8 mouse cellular contexts compared by ENCODE assay signal in genomic region chr8:46618639-46619320, GRCm38 (mm10). TPM values are rescaled to one million over a fixed set of nuclear protein-coding genes. Genes with fewer than 3 reads are reported as not detected.
DNase-seq lines count a peak whose midpoint lies in the region; ATAC-seq and TF ChIP-seq lines count a peak whose summit lies in the region.

No protein-coding gene starts in this region.

- H3K4me1 ChIP-seq in lung, embryonic 14.5 days (ENCODE audit: insufficient read depth) = peaks cover 7% of the 10 kb centered on the region; the same call in 1 of the 2 replicates
- H3K4me1 ChIP-seq in embryonic facial prominence, embryonic 15.5 days = peaks cover 24% of the 10 kb centered on the region
- H3K4me1 ChIP-seq in kidney, embryonic 16.5 days (ENCODE audit: insufficient read depth, low read length) = peaks cover 12% of the 10 kb centered on the region
- peaks cover 16% of the 10 kb centered on the region for H3K4me1 ChIP-seq in neural tube, embryonic 14.5 days (ENCODE audit: control insufficient read depth, insufficient read depth, low read length)

- 6% methylated on average over 10 of the region's 10 CpGs for WGBS in lung, embryonic 14.5 days
- 2% methylated on average over 10 of the region's 10 CpGs for WGBS in embryonic facial prominence, embryonic 15.5 days
- WGBS in kidney, embryonic 16.5 days = 2% methylated on average over 10 of the region's 10 CpGs
- WGBS in neural tube, embryonic 14.5 days = 3% methylated on average over 10 of the region's 10 CpGs

- peak overlapping the region; percentile 76 for H3K4me3 ChIP-seq in lung, embryonic 14.5 days (ENCODE audit: low read depth, low read length)
- H3K4me3 ChIP-seq in embryonic facial prominence, embryonic 15.5 days (replicated peaks) = peak overlapping the region; percentile 83
- H3K4me3 ChIP-seq in kidney, embryonic 16.5 days (ENCODE audit: low read length) = peak overlapping the region; percentile 67
- peak overlapping the region; percentile 76 for H3K4me3 ChIP-seq in neural tube, embryonic 14.5 days (ENCODE audit: low read depth, low read length)

- DNase-seq in lung, embryonic 14.5 days = peak; percentile 42
- DNase-seq in lung, adult 18-20 months = no peak
- no peak for DNase-seq in spleen, postnatal 4 days (ENCODE audit: low spot score in 2 of 2)
- DNase-seq in urinary bladder, postnatal 4 days (ENCODE audit: low spot score in 2 of 2) = no peak

- no peaks in the 10 kb centered on the region for H3K36me3 ChIP-seq in lung, embryonic 14.5 days (ENCODE audit: insufficient read depth)
- H3K36me3 ChIP-seq in embryonic facial prominence, embryonic 15.5 days = no peaks in the 10 kb centered on the region
- H3K36me3 ChIP-seq in kidney, embryonic 16.5 days (ENCODE audit: insufficient read depth, low read length) = 0 out of 2 replicates have a peak, but pooled peaks cover 2% of the 10 kb centered on the region
- H3K36me3 ChIP-seq in neural tube, embryonic 14.5 days (ENCODE audit: control insufficient read depth, insufficient read depth, low read length) = no peaks in the 10 kb centered on the region

- no peak for TF ChIP-seq CTCF in lung, embryonic 14.5 days (IDR thresholded peaks at IDR 0.05; ENCODE audit: low read depth)

- no peak overlapping the region for H3K27ac ChIP-seq in lung, embryonic 14.5 days (ENCODE audit: low read depth)
- 0 out of 2 replicates have a peak overlapping the region, but pooled peaks have one; percentile 5 for H3K27ac ChIP-seq in embryonic facial prominence, embryonic 15.5 days (replicated peaks)
- H3K27ac ChIP-seq in kidney, embryonic 16.5 days (ENCODE audit: low read length) = peak overlapping the region; percentile 20; the same call in 1 of the 2 replicates
- H3K27ac ChIP-seq in neural tube, embryonic 14.5 days (ENCODE audit: low read depth, low read length) = no peak overlapping the region

- H3K27me3 ChIP-seq in lung, embryonic 14.5 days (ENCODE audit: insufficient read depth, low read length) = no peaks in the 10 kb centered on the region
- no peaks in the 10 kb centered on the region for H3K27me3 ChIP-seq in embryonic facial prominence, embryonic 15.5 days
- no peaks in the 10 kb centered on the region for H3K27me3 ChIP-seq in kidney, embryonic 16.5 days (ENCODE audit: insufficient read depth, low read length)
- H3K27me3 ChIP-seq in neural tube, embryonic 14.5 days (ENCODE audit: control insufficient read depth, insufficient read depth, low read length) = no peaks in the 10 kb centered on the region

- no peaks in the 10 kb centered on the region for H3K9me3 ChIP-seq in lung, embryonic 14.5 days (ENCODE audit: low read depth, low read length)
- H3K9me3 ChIP-seq in embryonic facial prominence, embryonic 15.5 days (replicated peaks) = no peaks in the 10 kb centered on the region
- no peaks in the 10 kb centered on the region for H3K9me3 ChIP-seq in kidney, embryonic 16.5 days (ENCODE audit: low read length)
- no peaks in the 10 kb centered on the region for H3K9me3 ChIP-seq in neural tube, embryonic 14.5 days (ENCODE audit: control insufficient read depth, low read length)

- peak overlapping the region; percentile 98 for H3K4me2 ChIP-seq in lung, embryonic 14.5 days
- peak overlapping the region; percentile 78 for H3K4me2 ChIP-seq in embryonic facial prominence, embryonic 15.5 days (replicated peaks)
- peak overlapping the region; percentile 73 for H3K4me2 ChIP-seq in kidney, embryonic 16.5 days (replicated peaks; ENCODE audit: low read depth, low read length)
- peak overlapping the region; percentile 86 for H3K4me2 ChIP-seq in neural tube, embryonic 14.5 days (ENCODE audit: low read depth, low read length)

- ATAC-seq in lung, embryonic 14.5 days (ENCODE audit: insufficient read depth) = no peak
- no peak for ATAC-seq in embryonic facial prominence, embryonic 15.5 days (ENCODE audit: insufficient number of reproducible peaks, low FRiP score, low TSS enrichment, low read depth)
- no peak for ATAC-seq in kidney, embryonic 16.5 days (ENCODE audit: low FRiP score, low TSS enrichment)
- no peak for ATAC-seq in neural tube, embryonic 14.5 days (ENCODE audit: low read depth)
- no peak for ATAC-seq in monocyte, adult 5-6 weeks (replicated peaks; ENCODE audit: insufficient number of reproducible peaks, low FRiP score, low TSS enrichment, poor library complexity, severe bottlenecking)

- H3K9ac ChIP-seq in lung, embryonic 14.5 days = peak overlapping the region; percentile 83
- peak overlapping the region; percentile 85; the same call in 1 of the 2 replicates for H3K9ac ChIP-seq in embryonic facial prominence, embryonic 15.5 days
- H3K9ac ChIP-seq in kidney, embryonic 16.5 days (replicated peaks; ENCODE audit: low read length) = peak overlapping the region; percentile 81
- H3K9ac ChIP-seq in neural tube, embryonic 14.5 days (replicated peaks; ENCODE audit: low read depth, low read length) = peak overlapping the region; percentile 94

RNA-seq across cellular contexts. Expression of gene Casp3, which starts 1.7 kb away (rescaled TPM):
- polyA plus RNA-seq in lung, embryonic 14.5 days (2014; fragmentation: Nextera tagmentation; extraction: Ambion mirVana) = 84.1 and 86.7 TPM in 2 replicates
- polyA plus RNA-seq in embryonic facial prominence, embryonic 15.5 days (2015; fragmentation: Nextera tagmentation; extraction: Ambion mirVana) = 85.3 and 90.2 TPM in 2 replicates
- polyA plus RNA-seq in kidney, embryonic 16.5 days (2015; fragmentation: Nextera tagmentation; extraction: Ambion mirVana) = 73.5 and 77.6 TPM in 2 replicates
- polyA plus RNA-seq in neural tube, embryonic 14.5 days (2014; fragmentation: Nextera tagmentation; extraction: Ambion mirVana) = 181 and 191 TPM in 2 replicates
- 73.4 to 163 TPM (median 146 TPM) in 3 replicates for total RNA-seq in monocyte, adult 5-6 weeks (2017)

RNA-seq across cellular contexts. Expression of gene Primpol, which starts 1.8 kb away (rescaled TPM):
- 11.2 and 11.4 TPM in 2 replicates for polyA plus RNA-seq in lung, embryonic 14.5 days (2014; fragmentation: Nextera tagmentation; extraction: Ambion mirVana)
- polyA plus RNA-seq in embryonic facial prominence, embryonic 15.5 days (2015; fragmentation: Nextera tagmentation; extraction: Ambion mirVana) = 11.6 and 14.8 TPM in 2 replicates
- polyA plus RNA-seq in kidney, embryonic 16.5 days (2015; fragmentation: Nextera tagmentation; extraction: Ambion mirVana) = 13.8 and 17.4 TPM in 2 replicates
- 7.9 and 9.0 TPM in 2 replicates for polyA plus RNA-seq in neural tube, embryonic 14.5 days (2014; fragmentation: Nextera tagmentation; extraction: Ambion mirVana)
- total RNA-seq in monocyte, adult 5-6 weeks (2017) = 9.7 to 18.1 TPM (median 9.7 TPM) in 3 replicates

Comparison
In these comparisons a context has a peak if more than half of its experiments do, and no peak if none do; other contexts are left out.
1. H3K27ac ChIP-seq: peak in embryonic facial prominence, embryonic 15.5 days (single experiment) and kidney, embryonic 16.5 days (single experiment); none in lung, embryonic 14.5 days (single experiment) and neural tube, embryonic 14.5 days (single experiment).
2. Peak in every context shown above with its lines, with median percentiles within 50 percentile points of each other: H3K4me2 ChIP-seq, H3K4me3 ChIP-seq and H3K9ac ChIP-seq.